Mouse (Mus musculus) spleen, postnatal 10 days (tissue): ENCODE data around the gene Mfsd11.
"Not testable (repeated sequence)": the region's sequence is repeated elsewhere in the genome, so short reads cannot be mapped to it uniquely, and the experiment has no call there.

Source experiments
- DNase-seq, 2 experiments: peaks; one replicate each; pipeline ENCODE4 v3.0.0; 2021 to 2022; ENCODE audit warnings: low spot score in 2 of 2

The Mfsd11 gene

DNA sequence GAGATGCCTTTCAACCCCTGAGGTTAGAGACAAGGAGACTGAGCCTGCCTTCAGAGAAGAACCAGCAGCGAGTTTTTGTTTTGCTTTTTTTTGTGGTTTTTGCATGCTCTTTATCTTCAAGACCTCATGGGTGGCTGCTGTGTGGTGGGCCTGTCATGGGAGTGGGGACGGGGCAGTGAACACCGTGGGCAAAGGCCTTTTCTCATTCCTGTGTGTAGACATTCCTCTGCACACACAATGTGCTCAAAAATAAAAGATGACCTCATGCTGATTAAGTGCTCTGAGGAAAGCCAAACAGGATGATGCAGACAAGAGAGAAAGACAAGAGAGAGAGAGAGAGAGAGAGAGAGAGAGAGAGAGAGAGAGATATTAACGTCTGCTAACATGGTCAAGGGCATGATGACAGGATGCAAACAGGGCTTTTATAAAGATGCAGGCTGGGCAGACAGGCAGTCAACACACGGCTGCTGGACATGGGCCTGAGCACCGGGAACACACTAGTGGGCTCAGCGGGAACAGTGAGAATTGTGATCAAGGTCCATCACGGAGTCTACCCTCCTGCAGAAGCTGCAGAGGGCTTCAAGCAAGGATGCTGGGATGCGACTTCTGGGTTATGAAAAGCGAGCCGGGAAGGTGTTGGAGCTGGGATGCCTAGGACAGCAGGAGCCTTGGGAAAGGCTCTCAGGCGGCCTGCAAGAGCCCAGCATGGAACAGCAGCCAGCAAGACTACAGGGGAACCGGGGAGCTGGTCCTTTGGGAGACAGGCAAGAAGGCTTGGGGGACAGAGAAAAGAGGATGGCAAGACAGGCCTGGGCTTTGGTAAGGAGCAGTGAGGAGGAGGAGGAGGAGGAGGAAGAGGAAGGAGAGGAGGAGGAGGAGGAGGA is 30.9 kb upstream of the Mfsd11 start:
- DNase-seq, result no peak

GRCm38 (mm10) chr11:116822215-116822614 is 30.0 kb upstream of the Mfsd11 start:
- DNase-seq, result no peak

- DNase-seq, result no peak
Measured at GRCm38 (mm10) chr11:116822626-116823025, 29.6 kb upstream of the Mfsd11 start.

- DNase-seq, result no peak
Measured at GRCm38 (mm10) chr11:116823255-116823654, 29.0 kb upstream of the Mfsd11 start.

- DNase-seq, result not testable (repeated sequence)
Measured at GRCm38 (mm10) chr11:116823885-116824284, 28.4 kb upstream of the Mfsd11 start.

DNA sequence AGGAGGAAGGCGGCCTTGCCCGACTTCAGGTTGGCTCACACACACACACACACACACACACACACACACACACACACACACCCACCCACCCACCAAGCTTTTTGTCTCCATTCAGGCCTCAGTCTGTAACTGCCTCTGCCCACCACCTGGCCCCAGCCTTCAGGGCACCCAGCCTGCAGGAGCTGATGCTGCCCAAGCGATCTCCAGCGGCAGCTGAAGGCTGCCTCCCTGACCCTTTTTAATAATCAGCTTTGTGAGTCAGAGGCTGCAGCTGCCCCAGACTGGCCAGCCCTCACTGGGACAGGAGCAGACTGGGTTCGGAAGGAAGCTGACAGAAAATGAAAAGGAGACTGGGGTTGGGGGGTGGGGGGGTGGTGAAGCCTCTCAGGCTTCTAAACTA is 27.0 kb upstream of the Mfsd11 start:
- no peak for DNase-seq

DNA sequence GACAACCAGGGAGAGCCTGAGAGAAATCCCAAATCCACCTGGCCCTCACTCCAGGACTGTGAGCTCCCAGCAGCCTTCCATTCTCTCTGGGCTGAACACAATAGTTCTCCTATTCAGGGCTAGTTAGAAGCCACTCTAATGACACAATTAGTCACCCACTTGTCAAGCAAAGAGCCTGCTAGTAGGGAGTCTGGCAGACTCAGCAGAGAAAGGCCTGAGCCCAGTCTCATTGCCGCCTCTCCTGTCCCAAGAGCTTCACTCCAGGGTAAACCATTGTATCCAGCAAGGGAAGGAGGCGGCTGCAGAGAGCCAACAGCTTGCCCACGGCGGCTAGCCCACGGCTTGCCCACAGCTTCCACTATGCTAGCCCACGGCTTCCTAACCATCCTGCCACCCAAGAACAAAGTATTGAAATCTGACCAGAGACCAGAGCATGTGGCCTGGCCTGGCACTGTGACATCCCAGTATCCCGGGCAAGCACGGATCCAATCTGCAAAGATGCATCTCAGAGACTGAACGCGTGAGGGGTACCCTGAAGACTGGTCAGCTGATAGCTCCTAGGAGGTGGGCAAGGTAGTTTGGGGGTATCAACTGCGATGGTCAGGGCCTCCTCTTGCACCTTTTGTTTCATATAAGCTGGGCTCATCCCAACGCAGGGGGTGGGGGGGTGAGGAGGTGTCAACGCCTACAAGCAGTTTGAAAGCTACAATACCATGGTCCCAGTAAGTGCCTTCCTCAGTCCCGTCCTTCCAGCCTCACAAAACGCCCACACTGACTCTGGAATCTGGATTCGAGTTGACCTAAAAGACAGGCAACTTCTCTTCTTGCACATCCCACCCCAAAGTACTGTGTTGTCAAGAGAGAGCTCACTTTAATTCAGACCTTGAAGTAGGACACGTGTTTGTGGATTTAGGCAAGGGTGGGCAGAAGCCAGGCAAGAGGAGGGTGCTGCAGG is 25.4 kb upstream of the Mfsd11 start:
- DNase-seq, result no peak

- DNase-seq, result peak; percentile 53 to 74
Measured at GRCm38 (mm10) chr11:116827534-116828165, 24.6 kb upstream of the Mfsd11 start, which contains the start of gene Mxra7. TSS of gene Mxra7 (minus strand) at chr11:116828046.

- no peak for DNase-seq
Measured at GRCm38 (mm10) chr11:116832172-116832685, 20.0 kb upstream of the Mfsd11 start.

- DNase-seq, result no peak
Measured at GRCm38 (mm10) chr11:116834954-116835353, 17.3 kb upstream of the Mfsd11 start.

DNA sequence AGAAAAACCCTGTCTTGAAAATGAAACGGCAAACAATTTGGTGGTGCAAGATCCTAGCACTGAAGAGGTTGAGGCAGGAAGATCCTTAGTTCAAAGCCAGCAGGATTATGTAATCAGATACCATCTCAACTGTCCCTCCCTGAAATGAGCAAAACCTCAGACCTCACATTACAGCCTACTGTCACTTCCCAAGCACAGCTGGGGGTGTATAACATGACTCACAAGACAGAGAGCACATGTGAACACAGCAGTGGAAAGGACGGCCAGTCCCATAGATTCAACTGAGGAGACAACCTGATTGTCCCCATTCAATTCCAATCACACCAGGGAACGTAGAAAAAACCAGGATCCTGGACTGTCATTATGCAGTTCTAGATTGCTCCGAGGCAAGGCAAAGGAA is 16.0 kb upstream of the Mfsd11 start:
- DNase-seq, result no peak

- DNase-seq, result no peak
Measured at GRCm38 (mm10) chr11:116837441-116837840, 14.8 kb upstream of the Mfsd11 start.

GRCm38 (mm10) chr11:116838936-116839335 is 13.3 kb upstream of the Mfsd11 start:
- DNase-seq, result no peak

- DNase-seq, result no peak
Measured at GRCm38 (mm10) chr11:116839601-116840000, 12.6 kb upstream of the Mfsd11 start.

DNA sequence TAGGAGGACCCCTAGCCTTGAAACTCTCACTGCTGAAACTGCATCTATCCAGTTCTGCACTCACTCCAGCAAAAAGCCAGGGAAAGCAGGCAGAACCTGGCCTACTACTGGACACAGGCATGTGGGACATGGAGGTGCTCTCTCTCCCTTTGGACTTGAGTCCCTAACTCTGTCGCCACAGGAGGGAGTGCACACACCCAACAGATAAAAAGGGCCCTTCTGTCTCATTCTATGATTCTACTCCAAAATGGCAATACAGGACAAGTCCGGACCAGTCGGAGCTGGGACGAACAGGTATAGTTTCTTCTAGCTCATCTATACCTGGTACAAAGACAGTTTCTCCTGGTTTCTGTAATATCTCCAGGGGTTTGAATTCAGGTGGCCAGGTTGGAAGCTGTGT is 11.5 kb upstream of the Mfsd11 start:
- DNase-seq, result no peak

DNA sequence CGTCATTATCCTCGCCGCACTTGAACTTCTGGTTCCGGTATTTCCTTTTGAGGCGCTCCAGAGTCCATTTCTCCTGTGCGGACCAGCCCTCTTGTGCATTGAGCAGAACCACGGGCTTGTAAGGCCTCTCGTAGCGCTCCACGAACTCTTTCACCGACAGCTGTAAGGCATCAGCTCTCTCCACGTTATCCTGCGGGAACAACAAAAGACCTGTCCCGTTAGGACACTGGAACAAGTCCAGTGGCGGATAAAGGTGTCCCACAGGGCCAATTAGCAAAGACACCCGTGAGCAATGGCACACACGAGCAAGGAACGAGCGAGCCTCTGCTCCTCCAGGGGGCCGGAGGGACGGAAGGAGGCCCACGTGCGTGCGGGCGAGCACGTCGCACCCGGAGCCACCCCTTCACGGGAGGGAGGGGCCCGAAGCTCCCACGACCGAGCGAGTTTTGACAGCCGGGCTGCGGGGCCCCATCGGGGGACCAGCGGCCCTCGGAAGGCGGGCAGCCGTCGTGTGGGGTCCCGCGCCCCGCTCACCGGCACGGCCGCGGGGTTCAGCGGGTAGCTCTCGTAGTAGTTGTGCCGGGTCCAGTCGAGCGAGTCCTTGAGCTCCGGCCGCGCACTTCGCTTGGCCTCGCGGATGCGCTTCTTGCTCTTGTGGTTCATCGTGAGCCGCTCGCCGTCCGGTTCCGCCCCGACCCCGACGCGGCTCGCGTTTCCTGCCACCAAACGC is 9.5 kb upstream of the Mfsd11 start:
- peak in 1 of 2 experiments; percentile 79 for DNase-seq

- peak; percentile 89 to 96 for DNase-seq
Measured at GRCm38 (mm10) chr11:116843261-116844233, 8.7 kb upstream of the Mfsd11 start, which contains the start of the genes Mettl23 and Jmjd6. TSS of gene Mettl23 (plus strand) at chr11:116843278. TSS of gene Jmjd6 (minus strand) at chr11:116843449.

- DNase-seq, result no peak
Measured at GRCm38 (mm10) chr11:116846593-116847181, 5.6 kb upstream of the Mfsd11 start.
